Mouse (Mus musculus): ENCODE measurements around the gene Olfr43. TPM values are rescaled to one million over a fixed set of nuclear protein-coding genes. Genes with fewer than 3 reads are reported as not detected.

The Olfr43 gene
- total RNA-seq (2023), result not detected

GRCm38 (mm10) chr11:74211279-74211678 is at the start of gene Olfr43:
Gene Olfr43, minus strand, starts transcription at chr11:74211379.

GRCm38 (mm10) chr11:74259508-74259907 is 48.3 kb upstream of the Olfr43 start, which contains the start of gene Olfr406:
Gene Olfr406, plus strand, starts transcription at chr11:74259808.

GRCm38 (mm10) chr11:74185949-74186348 is 25.2 kb downstream of the Olfr43 start, which contains the start of gene Olfr403:
Gene Olfr403, plus strand, starts transcription at chr11:74186249.

Other genes starting within 250 kb of the Olfr43 start
- not detected for gene Olfr398, start 221.0 kb downstream of the Olfr43 start, total RNA-seq (2023)
- gene Olfr139, start 154.8 kb downstream of the Olfr43 start, total RNA-seq (2023), result not detected
- not detected for gene Olfr399, start 154.8 kb downstream of the Olfr43 start, total RNA-seq (2023)
- not detected for gene Zfp616, start 141.4 kb downstream of the Olfr43 start, total RNA-seq (2023)
- not detected for gene Olfr401, start 97.7 kb downstream of the Olfr43 start, total RNA-seq (2023)
- gene Olfr402, start 57.9 kb downstream of the Olfr43 start, total RNA-seq (2023), result not detected
- not detected for gene Olfr403, start 25.1 kb downstream of the Olfr43 start, total RNA-seq (2023)
- gene Olfr406, start 48.4 kb upstream of the Olfr43 start, total RNA-seq (2023), result not detected
- not detected for gene Olfr59, start 72.4 kb upstream of the Olfr43 start, total RNA-seq (2023)
- not detected for gene Olfr410, start 126.7 kb upstream of the Olfr43 start, total RNA-seq (2023)
- not detected for gene Olfr411, start 141.3 kb upstream of the Olfr43 start, total RNA-seq (2023)
- not detected for gene Olfr412, start 150.7 kb upstream of the Olfr43 start, total RNA-seq (2023)

Data from neutrophil, adult 83 days (primary cell).